Mouse (Mus musculus): ENCODE results near the gene Rxra. TPM values are rescaled to one million over a fixed set of nuclear protein-coding genes. Genes with fewer than 3 reads are reported as not detected.
A peak's percentile ranks its signal among the peaks of the same experiment; 100 is the strongest.

Gene Rxra
- total RNA-seq, 2 experiments from 2014 or later = 70.1 to 81.3 TPM

- DNase-seq = no peak
Observed at GRCm38 (mm10) chr2:27702904-27703666, 26.8 kb downstream of the Rxra start.

GRCm38 (mm10) chr2:27703852-27704640 lies 27.8 kb downstream of the Rxra start:
- peak; percentile 74 for DNase-seq

- no peak for DNase-seq
Observed at GRCm38 (mm10) chr2:27704641-27705040, 28.4 kb downstream of the Rxra start.

- no peak for DNase-seq
Observed at GRCm38 (mm10) chr2:27710871-27711382, 34.7 kb downstream of the Rxra start.

GRCm38 (mm10) chr2:27712626-27713025 lies 36.4 kb downstream of the Rxra start:
- no peak for DNase-seq

GRCm38 (mm10) chr2:27713378-27713777 lies 37.1 kb downstream of the Rxra start:
- DNase-seq = no peak

- no peak for DNase-seq
Observed at GRCm38 (mm10) chr2:27714131-27714530, 37.9 kb downstream of the Rxra start.

- DNase-seq = no peak
Observed at GRCm38 (mm10) chr2:27715221-27715620, 39.0 kb downstream of the Rxra start.

- DNase-seq = no peak
Observed at GRCm38 (mm10) chr2:27716339-27716738, 40.1 kb downstream of the Rxra start.

- peak; percentile 60 for DNase-seq
Observed at GRCm38 (mm10) chr2:27718191-27718590, 42.0 kb downstream of the Rxra start.

- DNase-seq = no peak
Observed at GRCm38 (mm10) chr2:27719601-27720000, 43.4 kb downstream of the Rxra start.

- DNase-seq = no peak
Observed at GRCm38 (mm10) chr2:27721611-27722010, 45.4 kb downstream of the Rxra start.

GRCm38 (mm10) chr2:27724729-27725316 lies 48.6 kb downstream of the Rxra start:
- DNase-seq = no peak

- DNase-seq = no peak
Observed at GRCm38 (mm10) chr2:27727994-27728854, 52.0 kb downstream of the Rxra start.

- DNase-seq = no peak
Observed at GRCm38 (mm10) chr2:27729009-27729408, 52.8 kb downstream of the Rxra start.

GRCm38 (mm10) chr2:27730002-27730905 lies 54.0 kb downstream of the Rxra start:
- no peak for DNase-seq

- DNase-seq = no peak
Observed at GRCm38 (mm10) chr2:27733021-27733420, 56.8 kb downstream of the Rxra start.

- DNase-seq = peak; percentile 66
Observed at GRCm38 (mm10) chr2:27734328-27734727, 58.1 kb downstream of the Rxra start.

- no peak for DNase-seq
Observed at GRCm38 (mm10) chr2:27734800-27735199, 58.6 kb downstream of the Rxra start.

GRCm38 (mm10) chr2:27736802-27737201 lies 60.6 kb downstream of the Rxra start:
- no peak for DNase-seq

GRCm38 (mm10) chr2:27738396-27738795 lies 62.2 kb downstream of the Rxra start:
- DNase-seq = no peak

Measured in gastrocnemius, postnatal 25 days (tissue).